Mouse (Mus musculus) neutrophil, adult 5-6 weeks (primary cell): ENCODE results near the gene Fam114a1. TPM values are rescaled to one million over a fixed set of nuclear protein-coding genes. Genes with fewer than 3 reads are reported as not detected.
A peak's percentile ranks its signal among the peaks of the same experiment; 100 is the strongest.

Experiments
- ATAC-seq: fragments of 151-379, 151-347 bp; 2 replicates; pipeline ENCODE4 v1.8.0; 2017; ENCODE audit warnings: mild to moderate bottlenecking, moderate TSS enrichment; ENCODE audit not compliant: insufficient number of reproducible peaks, poor library complexity, low FRiP score, severe bottlenecking; ENCODE audit errors: extremely low read depth
- total RNA-seq: library from RNA; stranded (forward); fragments of 200-1000 nt; gene quantifications from 2 replicates; pipeline ENCODE4 v1.2.3, GENCODE M21; 2017

Gene Fam114a1
- total RNA-seq, 1 experiment from 2014 or later = 33.2 TPM

- no peak for ATAC-seq
These were observed 75.9 kb downstream of the Fam114a1 start for GRCm38 (mm10) chr5:65045642-65046370.

- no peak for ATAC-seq
These were observed 76.8 kb downstream of the Fam114a1 start for GRCm38 (mm10) chr5:65046442-65047284.

GRCm38 (mm10) chr5:65047285-65047855 is 77.5 kb downstream of the Fam114a1 start:
- no peak for ATAC-seq

- no peak for ATAC-seq
These were observed 80.0 kb downstream of the Fam114a1 start for GRCm38 (mm10) chr5:65049880-65050279.

GRCm38 (mm10) chr5:65051513-65051912 is 81.6 kb downstream of the Fam114a1 start:
- ATAC-seq = no peak

- no peak for ATAC-seq
These were observed 87.7 kb downstream of the Fam114a1 start for GRCm38 (mm10) chr5:65057596-65057995.

GRCm38 (mm10) chr5:65059806-65060205 is 89.9 kb downstream of the Fam114a1 start:
- no peak for ATAC-seq

GRCm38 (mm10) chr5:65062236-65062635 is 92.4 kb downstream of the Fam114a1 start:
- no peak for ATAC-seq

- no peak for ATAC-seq
These were observed 93.4 kb downstream of the Fam114a1 start for GRCm38 (mm10) chr5:65063266-65063665.

- no peak for ATAC-seq
These were observed 98.3 kb downstream of the Fam114a1 start for GRCm38 (mm10) chr5:65068166-65068565.

GRCm38 (mm10) chr5:65069872-65070271 is 100.0 kb downstream of the Fam114a1 start:
- ATAC-seq = no peak

- ATAC-seq = no peak
These were observed 101.8 kb downstream of the Fam114a1 start for GRCm38 (mm10) chr5:65071689-65072118.

- ATAC-seq = no peak
These were observed 103.4 kb downstream of the Fam114a1 start for GRCm38 (mm10) chr5:65073247-65073646.

- no peak for ATAC-seq
These were observed 104.8 kb downstream of the Fam114a1 start for GRCm38 (mm10) chr5:65074693-65075092.

GRCm38 (mm10) chr5:65076087-65076486 is 106.2 kb downstream of the Fam114a1 start:
- ATAC-seq = peak; percentile 45; the same call in 1 of the 2 replicates

GRCm38 (mm10) chr5:65076748-65077147 is 106.9 kb downstream of the Fam114a1 start:
- no peak for ATAC-seq

- no peak for ATAC-seq
These were observed 108.2 kb downstream of the Fam114a1 start for GRCm38 (mm10) chr5:65078081-65078480.

GRCm38 (mm10) chr5:65079881-65080280 is 110.0 kb downstream of the Fam114a1 start:
- ATAC-seq = no peak

GRCm38 (mm10) chr5:65081836-65082235 is 112.0 kb downstream of the Fam114a1 start:
- no peak for ATAC-seq

GRCm38 (mm10) chr5:65086522-65086921 is 116.7 kb downstream of the Fam114a1 start:
- ATAC-seq = no peak
